Mouse (Mus musculus) adrenal gland, adult (tissue): ENCODE results near the gene Htr6.

Source experiments
- DNase-seq, 2 experiments: peaks; one replicate each; pipeline ENCODE4 v3.0.0; 2022 to 2023; ENCODE audit warnings: low spot score in 1 of 2; ENCODE audit not compliant: inconsistent age in 2 of 2

Gene Htr6

GRCm38 (mm10) chr4:139013281-139013680 lies 62.1 kb downstream of the Htr6 start:
- DNase-seq, result peak in 1 of 2 experiments; percentile 67

- no peak for DNase-seq
Measured at GRCm38 (mm10) chr4:139011201-139011702, 64.1 kb downstream of the Htr6 start.
